Mouse (Mus musculus): Measurements from ENCODE around the gene Ifitm7. TPM values are rescaled to one million over a fixed set of nuclear protein-coding genes. Genes with fewer than 3 reads are reported as not detected.
A peak's percentile ranks its signal among the peaks of the same experiment; 100 is the strongest.

The Ifitm7 gene
- 1 to 10 TPM; 1.8 to 2.4 TPM for total RNA-seq (2021)
- long read RNA-seq, experiment 1: 0 reads
- long read RNA-seq, experiment 2: 0 reads

DNA sequence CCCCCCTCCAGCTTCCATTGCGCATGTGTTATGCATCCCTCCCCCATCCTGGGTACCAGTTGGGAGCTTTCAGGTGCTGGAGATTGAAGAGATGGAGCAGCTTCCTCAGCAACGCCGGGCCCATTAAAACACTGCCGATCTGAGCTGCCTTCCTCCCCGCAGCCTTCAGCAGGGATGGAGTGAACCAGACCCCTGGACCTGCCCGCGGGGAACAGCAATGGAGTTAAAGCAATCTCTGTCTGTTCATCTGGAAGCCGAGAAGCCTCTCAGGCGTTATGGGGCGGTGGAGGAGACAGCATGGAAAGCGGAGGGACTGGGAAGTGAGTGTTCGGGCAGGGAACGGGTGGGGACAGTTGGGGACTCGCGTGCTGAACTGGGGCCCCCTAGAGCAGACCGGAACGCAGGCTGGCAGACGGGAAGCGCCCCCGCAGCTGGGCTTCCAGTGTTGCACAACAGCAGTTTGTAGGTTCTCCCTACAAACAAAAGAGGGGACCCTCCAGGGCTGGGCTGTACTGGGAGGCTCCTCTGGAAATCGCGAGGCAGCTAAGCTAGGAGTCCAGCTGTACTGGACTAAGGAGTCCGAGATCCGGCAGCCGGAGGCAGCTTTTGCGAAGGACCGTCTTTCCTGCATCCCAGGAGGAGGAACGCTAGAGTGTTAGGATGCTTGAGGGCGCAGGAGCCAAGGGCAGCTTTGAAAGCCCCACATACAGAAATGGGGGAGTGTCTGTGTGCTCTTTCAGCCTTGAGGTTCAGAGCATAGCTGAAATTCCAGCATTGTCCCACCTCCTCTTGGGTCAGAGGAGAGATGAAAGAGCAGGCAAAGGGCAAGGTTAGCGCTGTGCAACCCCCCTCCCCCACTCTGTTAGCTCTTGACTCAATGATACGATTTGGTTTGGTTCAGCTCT is at the start of gene Ifitm7, which contains the start of gene 2900011O08Rik:
Gene Ifitm7, minus strand, starts transcription at position 315 of the 905 bp plus-strand sequence.
Gene 2900011O08Rik, plus strand, starts transcription at position 31 of the 905 bp plus-strand sequence.
- H3K27ac ChIP-seq: peak within 1 kb of the TSS; percentile 98
- DNase-seq (ENCODE audit: low spot score in 2 of 2): peak; percentile 64 to 73
- H3K4me3 ChIP-seq: peak within 1 kb of the TSS; percentile 80
- no peak for TF ChIP-seq CTCF (conservative IDR thresholded peaks at IDR 0.05)

DNA sequence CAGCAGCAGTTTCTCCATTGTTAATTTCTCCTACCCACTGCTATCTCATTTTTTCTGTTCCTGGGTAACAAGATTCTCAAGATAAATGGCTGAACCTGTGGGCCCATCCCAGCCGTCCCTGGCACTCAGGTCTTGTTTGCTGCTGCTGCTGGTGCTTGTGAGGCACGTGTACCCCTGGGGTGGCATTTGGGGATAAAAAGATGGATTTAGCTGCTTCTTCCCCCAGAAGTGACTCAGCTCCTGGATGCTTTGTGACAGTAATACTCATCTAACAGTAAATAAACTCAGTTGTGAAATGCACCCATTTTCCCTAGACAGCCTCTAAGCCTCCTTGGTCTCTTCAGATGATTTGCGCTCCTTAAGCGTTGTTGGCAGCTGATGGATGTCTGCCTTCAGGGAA is 46.4 kb upstream of the Ifitm7 start:
- no peak overlapping the region for H3K4me3 ChIP-seq
- DNase-seq (ENCODE audit: low spot score in 2 of 2): no peak
- no peak for TF ChIP-seq CTCF (conservative IDR thresholded peaks at IDR 0.05)
- H3K27ac ChIP-seq: no peak overlapping the region

- Histone ChIP-seq H3K4me3 (no peak overlapping the region), H3K27ac (no peak overlapping the region)
- DNase-seq (ENCODE audit: low spot score in 2 of 2): no peak
- peak; percentile 48 for TF ChIP-seq CTCF (conservative IDR thresholded peaks at IDR 0.05)
These were observed 44.0 kb upstream of the Ifitm7 start for GRCm38 (mm10) chr16:14030650-14031049.

DNA sequence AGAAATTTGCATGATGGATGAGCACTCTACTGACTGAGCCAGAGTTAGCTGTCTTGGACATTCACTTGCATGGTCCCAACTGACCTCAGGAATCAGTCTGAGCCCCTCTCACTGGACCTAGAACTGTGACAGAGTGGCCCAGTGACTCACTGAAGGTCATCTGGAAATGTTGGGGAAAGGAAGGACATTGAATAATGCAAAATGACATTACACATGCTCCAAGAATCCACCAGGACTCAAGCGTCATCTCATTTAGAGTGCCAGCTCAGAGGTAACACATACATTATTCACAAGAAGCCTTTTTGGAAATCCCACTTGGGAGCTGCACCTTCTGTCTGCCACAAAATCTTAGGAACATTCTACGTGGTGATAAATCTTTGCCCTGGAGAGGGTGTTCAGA is 43.2 kb upstream of the Ifitm7 start:
- TF ChIP-seq CTCF (conservative IDR thresholded peaks at IDR 0.05): no peak
- DNase-seq (ENCODE audit: low spot score in 2 of 2): no peak

DNA sequence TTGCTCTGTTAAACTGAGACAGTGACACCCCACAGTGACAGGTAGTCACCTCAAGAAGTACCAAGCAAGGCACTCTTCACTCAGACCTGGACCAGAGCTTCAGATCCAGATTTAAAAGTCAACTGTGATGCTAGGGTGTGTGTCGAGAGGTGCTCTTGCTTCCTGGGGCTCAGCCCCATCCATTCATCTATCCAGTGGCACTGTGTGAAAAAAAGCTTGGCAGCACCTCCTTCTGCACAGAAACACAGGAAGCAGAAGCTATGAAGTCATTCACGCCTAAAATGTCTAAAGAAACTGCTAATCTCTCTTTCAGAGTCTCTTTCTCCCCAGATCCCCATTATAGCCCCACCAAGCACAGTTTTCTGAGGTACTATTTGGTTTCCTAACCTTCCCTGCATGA is 42.4 kb upstream of the Ifitm7 start:
- Histone ChIP-seq H3K27ac (peak overlapping the region; percentile 15; the same call in 1 of the 2 replicates), H3K4me3 (no peak overlapping the region)
- no peak for DNase-seq (ENCODE audit: low spot score in 2 of 2)
- TF ChIP-seq CTCF (conservative IDR thresholded peaks at IDR 0.05): no peak

More for the DNA sequence above, 43.2 kb upstream of the Ifitm7 start:
- H3K4me3 ChIP-seq: no peak overlapping the region
- H3K27ac ChIP-seq: peak overlapping the region; percentile 15; the same call in 1 of the 2 replicates

DNA sequence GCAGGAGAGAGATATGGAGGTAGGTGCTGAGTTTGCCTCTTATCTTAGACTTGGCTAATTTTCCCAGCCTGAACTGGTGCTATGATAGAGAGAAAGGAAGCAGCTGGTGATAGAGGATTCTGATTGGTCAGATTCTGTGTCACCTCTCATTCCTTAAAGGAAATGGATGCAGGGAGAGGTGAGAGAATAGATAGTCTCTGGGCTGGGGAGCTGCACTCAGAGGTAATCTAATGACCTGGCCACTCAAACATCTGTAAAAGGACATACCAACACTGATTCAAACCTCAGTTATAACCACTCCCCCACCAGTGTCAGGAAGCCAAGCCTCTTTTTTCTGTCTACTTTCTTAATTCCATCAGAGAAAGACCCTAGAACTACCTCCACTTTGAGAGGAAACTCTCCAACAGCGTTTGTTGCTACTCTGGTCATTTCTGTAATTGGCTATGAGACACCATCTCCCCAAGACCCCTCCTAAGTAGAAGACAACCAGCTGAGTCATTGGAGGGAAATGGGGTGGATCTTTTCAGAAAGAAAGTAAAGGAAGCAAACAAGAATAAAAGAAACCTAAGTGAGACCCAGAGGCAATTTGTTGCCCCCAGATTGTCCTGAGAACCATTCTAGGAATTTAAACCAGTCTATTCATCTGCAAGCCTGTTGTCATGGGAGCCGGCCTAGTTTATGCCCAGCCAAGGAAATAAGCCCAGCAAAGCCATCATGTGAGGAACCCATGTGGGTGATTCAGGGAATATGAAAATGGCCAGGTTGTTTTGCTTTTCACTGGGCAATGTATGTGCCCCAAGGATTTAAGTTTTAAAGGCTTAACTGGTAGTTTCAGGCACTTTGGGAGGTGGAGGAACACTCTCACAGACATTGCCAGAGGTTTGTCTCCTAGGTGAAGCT is 38.7 kb upstream of the Ifitm7 start:
- Histone ChIP-seq H3K4me3 (no peak overlapping the region), H3K27ac (peak overlapping the region; percentile 63)
- TF ChIP-seq CTCF (conservative IDR thresholded peaks at IDR 0.05): no peak
- peak in 1 of 2 experiments; percentile 24 for DNase-seq (ENCODE audit: low spot score in 2 of 2)

DNA sequence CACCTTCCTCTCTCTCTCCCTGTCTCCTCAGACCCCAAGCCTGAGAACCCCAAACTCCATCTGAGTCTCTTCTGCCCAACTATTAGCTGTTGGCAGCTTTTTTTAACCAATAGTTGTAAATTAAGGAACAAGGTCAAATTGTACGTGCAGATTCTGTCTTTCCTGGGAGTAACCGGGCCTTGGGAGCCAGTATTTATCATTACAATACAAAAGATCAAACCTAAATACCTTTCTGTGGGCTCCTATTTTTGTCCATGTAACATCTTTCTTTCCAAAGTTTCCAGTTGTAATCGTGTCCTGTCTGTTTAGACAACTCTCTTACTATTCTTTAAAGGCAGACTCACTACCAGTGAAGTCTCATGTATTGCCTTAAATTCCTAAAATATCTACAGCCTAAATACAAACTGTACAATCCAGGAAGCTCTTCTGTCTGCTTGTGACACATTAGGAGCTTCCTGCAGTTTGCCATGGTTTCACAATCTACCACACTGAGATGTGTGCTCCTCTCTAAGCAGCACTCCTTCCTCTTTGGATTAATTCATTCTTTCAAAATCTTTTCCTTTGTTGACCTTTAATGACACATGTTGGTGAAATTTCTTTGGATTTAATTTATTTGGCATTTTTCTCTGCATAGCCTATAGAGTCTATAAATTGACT is 34.6 kb upstream of the Ifitm7 start:
- H3K4me3 ChIP-seq: no peak overlapping the region
- no peak for DNase-seq (ENCODE audit: low spot score in 2 of 2)
- H3K27ac ChIP-seq: no peak overlapping the region
- no peak for TF ChIP-seq CTCF (conservative IDR thresholded peaks at IDR 0.05)

DNA sequence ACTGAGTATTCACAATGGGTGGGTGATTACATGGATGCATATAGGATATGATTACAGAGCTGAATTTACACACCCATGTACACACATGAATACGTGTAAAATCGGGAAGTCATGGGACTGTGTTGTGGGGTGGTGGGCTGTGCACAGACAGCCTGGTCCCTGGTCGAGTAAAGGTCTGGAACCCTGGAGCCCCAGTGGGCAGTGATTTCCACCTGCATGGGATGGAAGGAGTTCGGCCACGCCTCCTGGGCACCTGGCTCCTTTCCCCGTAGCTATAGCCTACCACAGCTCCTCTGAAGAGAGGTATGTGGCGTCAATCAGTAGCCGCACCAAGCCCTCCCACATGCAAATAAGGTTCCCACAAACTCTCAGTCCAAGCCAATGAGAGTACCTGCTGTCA is 30.6 kb upstream of the Ifitm7 start:
- Histone ChIP-seq H3K27ac (no peak overlapping the region), H3K4me3 (no peak overlapping the region)
- no peak for TF ChIP-seq CTCF (conservative IDR thresholded peaks at IDR 0.05)
- no peak for DNase-seq (ENCODE audit: low spot score in 2 of 2)

DNA sequence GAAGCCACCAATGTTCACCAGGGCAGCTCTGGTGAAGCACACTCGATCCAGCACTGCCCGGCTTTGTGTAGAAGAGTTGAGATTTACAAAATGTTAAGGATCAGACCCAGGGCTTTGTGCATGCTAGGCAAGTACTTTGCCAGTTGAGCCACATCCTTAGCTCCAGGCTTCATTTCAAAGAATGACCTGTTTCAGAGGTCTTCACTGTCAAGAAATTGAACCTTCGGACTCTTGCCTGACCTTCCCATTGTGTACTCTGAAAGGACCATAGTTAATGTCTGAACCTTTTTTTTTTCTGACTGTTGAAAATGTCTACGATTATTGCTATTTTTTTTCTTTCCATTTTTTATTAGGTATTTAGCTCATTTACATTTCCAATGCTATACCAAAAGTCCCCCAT is 23.3 kb upstream of the Ifitm7 start:
- Histone ChIP-seq H3K27ac (no peak overlapping the region), H3K4me3 (no peak overlapping the region)
- DNase-seq (ENCODE audit: low spot score in 2 of 2): no peak
- TF ChIP-seq CTCF (conservative IDR thresholded peaks at IDR 0.05): no peak

GRCm38 (mm10) chr16:14008708-14009107 is 22.0 kb upstream of the Ifitm7 start:
- no peak for DNase-seq (ENCODE audit: low spot score in 2 of 2)
- no peak for TF ChIP-seq CTCF (conservative IDR thresholded peaks at IDR 0.05)
- Histone ChIP-seq H3K4me3 (no peak overlapping the region), H3K27ac (no peak overlapping the region)

- H3K27ac ChIP-seq: no peak overlapping the region
- no peak for TF ChIP-seq CTCF (conservative IDR thresholded peaks at IDR 0.05)
- DNase-seq (ENCODE audit: low spot score in 2 of 2): no peak
These were observed 21.4 kb upstream of the Ifitm7 start for GRCm38 (mm10) chr16:14008081-14008480.

GRCm38 (mm10) chr16:14005266-14005665 is 18.6 kb upstream of the Ifitm7 start:
- DNase-seq (ENCODE audit: low spot score in 2 of 2): no peak
- Histone ChIP-seq H3K4me3 (no peak overlapping the region), H3K27ac (no peak overlapping the region)
- TF ChIP-seq CTCF (conservative IDR thresholded peaks at IDR 0.05): no peak

More at GRCm38 (mm10) chr16:14008081-14008480, 21.4 kb upstream of the Ifitm7 start:
- no peak overlapping the region for H3K4me3 ChIP-seq

Measured in layer of hippocampus, adult 2 months (tissue).